Mouse (Mus musculus) G1E (cell line): Measurements from ENCODE around the gene Zbtb8b. TPM values are rescaled to one million over a fixed set of nuclear protein-coding genes. Genes with fewer than 3 reads are reported as not detected.

ENCODE experiments used
- ATAC-seq: 2 replicates; pipeline ENCODE4 v1.8.0; 2016; ENCODE audit warnings: mild to moderate bottlenecking; ENCODE audit not compliant: insufficient number of reproducible peaks, poor library complexity, low FRiP score, severe bottlenecking; ENCODE audit errors: extremely low read depth
- DNase-seq: peaks from one replicate; pipeline ENCODE4 v3.0.0; 2012; ENCODE audit warnings: low spot score
- H3K27me3 ChIP-seq: 2 replicates; pipeline ENCODE4 v1.6.1; 2012; ENCODE audit warnings: mild to moderate bottlenecking, low read length, inconsistent platforms; ENCODE audit not compliant: insufficient read depth
- H3K36me3 ChIP-seq: replicated peaks from 2 replicates; pipeline ENCODE3; 2012; ENCODE audit warnings: mild to moderate bottlenecking, inconsistent platforms
- H3K4me1 ChIP-seq: 2 replicates; pipeline ENCODE4 v1.6.1; 2012; ENCODE audit warnings: low read depth, low read length, inconsistent platforms, mixed read lengths; ENCODE audit not compliant: insufficient read depth
- H3K4me3 ChIP-seq: 2 replicates; pipeline ENCODE4 v1.5.1; 2012; ENCODE audit warnings: low read depth, mild to moderate bottlenecking, inconsistent platforms, low read length, moderate library complexity, mixed read lengths
- H3K9me3 ChIP-seq: replicated peaks from 2 replicates; pipeline ENCODE4 v1.6.1; 2012; ENCODE audit warnings: inconsistent platforms
- CTCF ChIP-seq: IDR thresholded peaks from 2 replicates; pipeline ENCODE4 v1.5.1; 2012; ENCODE audit warnings: low read depth, low read length, inconsistent platforms, mixed read lengths
- GATA1 ChIP-seq: IDR thresholded peaks from 2 replicates; pipeline ENCODE4 v1.6.1; 2012; ENCODE audit warnings: borderline replicate concordance, low read length, inconsistent platforms, mixed read lengths
- GATA2 ChIP-seq: IDR thresholded peaks from 2 replicates; pipeline ENCODE4 v1.6.1; 2012; ENCODE audit warnings: low read depth, low read length, inconsistent platforms, borderline replicate concordance
- POLR2AphosphoS5 ChIP-seq: IDR thresholded peaks from 2 replicates; pipeline ENCODE4 v1.6.1; 2012; ENCODE audit warnings: low read depth, low read length, inconsistent platforms; ENCODE audit not compliant: insufficient replicate concordance
- TAL1 ChIP-seq: conservative IDR thresholded peaks from 2 replicates; pipeline ENCODE4 v1.6.1; 2012; ENCODE audit warnings: low read depth, low read length, inconsistent platforms, mixed read lengths
- polyA plus RNA-seq: library from polyadenylated mRNA; stranded (reverse); fragments of >175 nt; gene quantifications from 2 replicates; pipeline ENCODE4 v1.2.3, GENCODE M21; 2012
- total RNA-seq, 2 experiments: library from RNA; stranded (forward) in 1 of 2; stranded (reverse) in 1 of 2; fragments of 200-1000 nt in 1 of 2; fragments of >200 nt in 1 of 2; fragmentation: Nextera tagmentation in 1 of 2; gene quantifications; 2 replicates each; pipeline ENCODE4 v1.2.3; 2014 to 2017

Gene Zbtb8b
- total and polyA plus RNA-seq, 3 experiments: 0.16 TPM; not detected in 2

- peak; percentile 42 for TF ChIP-seq TAL1
- TF ChIP-seq GATA2: no peak
- H3K36me3 ChIP-seq: no peaks in the 10 kb centered on the region
- peaks cover 32% of the 10 kb centered on the region for H3K4me1 ChIP-seq
- H3K27me3 ChIP-seq: no peaks in the 10 kb centered on the region
- ATAC-seq: peak; percentile 40
- no peak for DNase-seq
- no peak overlapping the region for H3K4me3 ChIP-seq
- H3K9me3 ChIP-seq: no peaks in the 10 kb centered on the region
Measured at GRCm38 (mm10) chr4:129386269-129386946, 54.2 kb downstream of the Zbtb8b start.

- Histone ChIP-seq H3K9me3 (no peaks in the 10 kb centered on the region), H3K4me1 (peaks cover 32% of the 10 kb centered on the region), H3K27me3 (no peaks in the 10 kb centered on the region), H3K4me3 (no peak overlapping the region), H3K36me3 (no peaks in the 10 kb centered on the region)
- no peak for TF ChIP-seq GATA2
- TF ChIP-seq CTCF: no peak
- TF ChIP-seq TAL1: no peak
- no peak for TF ChIP-seq GATA1
- no peak for TF ChIP-seq POLR2AphosphoS5
- ATAC-seq: no peak
- DNase-seq: no peak
Measured at GRCm38 (mm10) chr4:129385685-129386084, 55.0 kb downstream of the Zbtb8b start.

GRCm38 (mm10) chr4:129384440-129384839, 56.2 kb downstream of the Zbtb8b start:
- H3K4me1 ChIP-seq: peaks cover 36% of the 10 kb centered on the region
- TF ChIP-seq CTCF: no peak
- no peak for TF ChIP-seq TAL1
- TF ChIP-seq GATA2: no peak
- no peak for TF ChIP-seq POLR2AphosphoS5

GRCm38 (mm10) chr4:129383586-129383985, 57.1 kb downstream of the Zbtb8b start:
- no peak for TF ChIP-seq POLR2AphosphoS5
- no peak for TF ChIP-seq GATA2
- TF ChIP-seq TAL1: no peak
- TF ChIP-seq GATA1: no peak
- no peak for TF ChIP-seq CTCF
- Histone ChIP-seq H3K27me3 (0 out of 2 replicates have a peak, but pooled peaks cover under 1% of the 10 kb centered on the region), H3K36me3 (no peaks in the 10 kb centered on the region), H3K4me1 (peaks cover 36% of the 10 kb centered on the region), H3K4me3 (no peak overlapping the region), H3K9me3 (no peaks in the 10 kb centered on the region)
- ATAC-seq: no peak
- DNase-seq: no peak

More at GRCm38 (mm10) chr4:129384440-129384839, 56.2 kb downstream of the Zbtb8b start:
- no peaks in the 10 kb centered on the region for H3K27me3 ChIP-seq
- ATAC-seq (no peak), DNase-seq (no peak)
- H3K4me3 ChIP-seq: no peak overlapping the region
- no peaks in the 10 kb centered on the region for H3K9me3 ChIP-seq
- no peaks in the 10 kb centered on the region for H3K36me3 ChIP-seq

- no peaks in the 10 kb centered on the region for H3K36me3 ChIP-seq
- no peak overlapping the region for H3K4me3 ChIP-seq
- TF ChIP-seq CTCF: no peak
- no peak for TF ChIP-seq GATA1
- TF ChIP-seq TAL1: no peak
- no peak for TF ChIP-seq POLR2AphosphoS5
- no peak for TF ChIP-seq GATA2
- DNase-seq: no peak
- peaks cover 7% of the 10 kb centered on the region for H3K27me3 ChIP-seq
- H3K9me3 ChIP-seq: no peaks in the 10 kb centered on the region
- peaks cover 31% of the 10 kb centered on the region for H3K4me1 ChIP-seq
- no peak for ATAC-seq
Measured at GRCm38 (mm10) chr4:129382488-129382887, 58.2 kb downstream of the Zbtb8b start.

- H3K9me3 ChIP-seq: no peaks in the 10 kb centered on the region
- TF ChIP-seq POLR2AphosphoS5 (no peak), GATA2 (no peak), CTCF (no peak), GATA1 (no peak), TAL1 (no peak)
- DNase-seq (no peak), ATAC-seq (no peak)
- no peak overlapping the region for H3K4me3 ChIP-seq
- H3K4me1 ChIP-seq: peaks cover 32% of the 10 kb centered on the region
- H3K27me3 ChIP-seq: peaks cover 8% of the 10 kb centered on the region
- H3K36me3 ChIP-seq: no peaks in the 10 kb centered on the region
Measured at GRCm38 (mm10) chr4:129382029-129382428, 58.6 kb downstream of the Zbtb8b start.
